Mouse (Mus musculus): ENCODE measurements around the gene Slc39a1. TPM values are rescaled to one million over a fixed set of nuclear protein-coding genes. Genes with fewer than 3 reads are reported as not detected.
"Not testable (repeated sequence)": the region's sequence is repeated elsewhere in the genome, so short reads cannot be mapped to it uniquely, and the experiment has no call there.

Gene Slc39a1
- total RNA-seq, 2 experiments from 2014 or later, result 81.1 to 84.6 TPM

DNA sequence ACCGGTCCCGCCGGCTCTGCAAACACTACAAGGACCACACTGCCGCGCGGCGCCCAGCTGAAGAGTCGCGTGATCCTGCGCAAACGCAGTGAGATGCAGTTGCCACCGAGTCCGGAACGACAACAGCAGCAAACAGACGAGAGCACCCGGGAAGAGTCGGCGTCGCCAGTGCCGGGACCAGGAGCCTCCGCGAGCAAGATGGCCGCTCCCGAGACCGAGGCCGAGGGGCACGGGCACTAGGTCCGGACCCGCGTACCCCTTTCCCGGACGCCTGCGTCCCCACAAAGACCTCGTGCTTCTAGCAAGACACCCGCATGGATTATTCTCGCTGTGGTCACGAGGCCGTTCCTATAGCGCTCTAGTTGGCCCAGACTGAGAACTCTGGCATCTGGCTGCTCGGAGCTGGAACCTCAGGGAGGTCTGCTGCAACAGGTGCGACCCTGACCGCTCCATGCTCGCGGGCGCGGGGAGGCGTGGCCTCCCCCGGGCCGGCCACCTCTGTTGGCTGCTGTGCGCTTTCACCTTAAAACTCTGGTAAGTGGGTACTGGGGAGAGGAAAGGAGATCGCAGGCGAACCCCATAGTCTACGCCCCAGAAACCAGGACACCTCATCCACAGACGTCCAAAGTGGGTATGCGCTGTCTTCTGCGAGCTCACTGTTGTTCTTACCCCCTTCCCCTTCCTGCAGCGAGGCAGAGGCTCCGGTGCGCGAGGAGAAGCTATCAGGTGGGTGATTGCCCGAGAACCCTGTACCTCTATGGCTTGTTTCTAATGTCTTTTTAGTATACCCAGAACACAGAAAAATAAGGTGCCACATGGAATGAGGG, 16.3 kb upstream of the Slc39a1 start, which contains the start of gene Jtb:
Gene Jtb, plus strand, starts transcription at position 91 of the 827 bp plus-strand sequence.
- DNase-seq (ENCODE audit: low spot score in 2 of 2), result peak; percentile 77 to 90

DNA sequence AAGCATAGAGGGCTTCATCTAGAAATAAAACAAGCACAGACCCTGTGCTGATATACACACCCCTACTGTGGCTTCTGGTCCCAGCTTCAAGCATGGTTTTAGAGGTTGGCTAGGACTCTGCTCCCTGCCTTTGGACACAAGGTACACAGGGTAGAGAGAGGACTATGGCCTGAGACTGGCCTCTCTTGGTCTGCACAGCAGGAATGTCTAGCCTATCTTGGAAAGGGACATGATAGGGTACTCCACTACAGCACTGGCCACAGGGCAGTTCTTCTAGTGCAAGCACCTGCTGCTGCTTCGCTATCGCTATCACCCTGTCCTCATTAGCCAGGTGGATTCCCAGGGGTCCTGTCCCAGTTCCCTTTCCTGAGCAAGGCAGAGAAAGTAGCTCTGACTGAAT, 6.7 kb upstream of the Slc39a1 start:
- DNase-seq (ENCODE audit: low spot score in 2 of 2), result no peak

DNA sequence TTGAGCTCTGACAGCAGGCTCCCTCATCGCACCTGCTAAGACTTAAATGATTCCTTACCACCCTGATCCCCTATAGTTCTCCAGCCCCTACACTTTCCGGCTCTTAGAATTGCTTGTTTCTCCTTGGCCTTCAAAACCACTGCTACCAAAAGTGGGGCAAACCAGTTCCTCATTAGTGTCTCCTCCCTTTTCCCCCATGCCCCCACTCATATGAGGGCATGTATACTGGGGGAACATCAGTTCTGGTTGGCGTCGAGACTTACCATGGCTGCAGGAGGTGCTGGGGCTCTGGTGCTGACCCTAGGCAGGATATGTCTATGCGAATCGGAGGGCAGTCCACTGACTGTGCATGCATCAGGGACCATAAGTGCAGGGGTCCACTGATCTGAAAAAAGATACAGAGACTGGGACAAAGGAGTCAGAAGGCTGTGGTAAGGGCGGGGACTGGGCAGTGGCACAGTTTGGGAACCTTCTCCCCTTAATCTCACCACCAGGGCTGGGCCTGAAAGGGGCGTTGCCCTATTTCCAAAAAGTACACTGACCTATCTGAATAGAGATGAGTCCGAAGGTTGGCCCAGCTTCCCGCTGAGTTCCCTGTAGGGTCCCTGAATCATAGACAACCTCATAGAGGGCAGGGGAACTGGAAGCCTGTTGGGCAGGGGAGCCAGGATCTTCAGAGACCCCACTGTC, 6.2 kb upstream of the Slc39a1 start:
- no peak for DNase-seq (ENCODE audit: low spot score in 2 of 2)

DNA sequence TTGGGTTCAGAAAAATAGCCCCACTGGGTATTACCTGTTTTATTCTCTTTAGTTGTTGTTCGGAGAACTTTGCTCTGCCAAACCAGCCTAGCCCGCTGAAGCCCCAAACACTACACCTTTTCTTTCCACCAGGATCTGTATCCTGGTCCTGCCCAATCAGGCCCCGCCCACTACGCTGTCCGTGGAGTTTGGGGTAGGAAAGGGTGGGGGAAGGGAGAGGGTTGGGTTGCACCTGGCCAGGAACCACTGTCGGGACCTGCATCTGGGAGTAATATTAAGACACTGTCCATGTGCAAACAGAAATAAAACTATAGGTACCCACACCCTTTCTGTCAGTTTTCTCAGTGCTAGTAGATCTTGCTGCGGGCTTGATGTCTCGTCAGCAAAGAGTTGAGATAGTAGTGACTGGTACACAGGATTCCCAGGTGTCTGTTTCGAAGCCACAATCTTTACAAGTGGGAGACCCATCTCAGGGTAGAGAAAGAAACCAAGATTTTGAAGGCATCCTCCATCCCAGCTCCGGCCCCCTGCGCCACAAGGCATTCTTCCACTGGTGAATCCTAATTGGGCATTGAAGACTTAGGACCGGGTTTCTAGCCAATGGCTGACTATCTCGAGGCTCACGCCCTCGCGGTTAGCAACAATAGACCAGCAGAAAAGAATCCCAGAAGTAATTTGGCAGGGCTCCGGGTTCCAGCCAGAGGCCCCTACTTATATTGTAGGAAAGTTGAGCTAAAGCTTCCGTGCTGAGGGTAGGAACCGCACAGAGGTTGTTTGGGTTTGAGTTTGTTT, 4.8 kb upstream of the Slc39a1 start, which contains the start of gene Creb3l4:
Gene Creb3l4, minus strand, starts transcription at position 529 of the 792 bp plus-strand sequence.
- DNase-seq (ENCODE audit: low spot score in 2 of 2), result peak in 1 of 2 experiments; percentile 63

DNA sequence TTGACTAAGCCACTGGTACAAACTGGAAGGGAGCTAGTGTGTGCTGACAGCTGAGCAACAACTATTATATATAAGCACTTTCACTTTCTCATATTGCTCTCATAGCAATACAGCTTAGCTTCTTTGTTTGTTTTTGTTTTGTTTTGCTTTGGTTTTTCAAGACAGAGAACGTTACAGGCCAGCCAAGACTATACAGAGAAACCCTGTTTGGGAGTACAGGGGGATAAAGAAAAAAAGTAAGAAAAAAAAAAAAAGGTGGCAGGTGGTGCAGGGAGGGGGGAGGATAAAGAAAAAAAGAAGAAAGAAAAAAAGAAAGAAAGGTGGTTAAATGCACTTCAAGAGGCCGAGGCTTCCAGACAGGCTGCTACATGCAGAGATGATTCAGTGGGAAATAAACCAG, 2.6 kb upstream of the Slc39a1 start:
- DNase-seq (ENCODE audit: low spot score in 2 of 2), result no peak

DNA sequence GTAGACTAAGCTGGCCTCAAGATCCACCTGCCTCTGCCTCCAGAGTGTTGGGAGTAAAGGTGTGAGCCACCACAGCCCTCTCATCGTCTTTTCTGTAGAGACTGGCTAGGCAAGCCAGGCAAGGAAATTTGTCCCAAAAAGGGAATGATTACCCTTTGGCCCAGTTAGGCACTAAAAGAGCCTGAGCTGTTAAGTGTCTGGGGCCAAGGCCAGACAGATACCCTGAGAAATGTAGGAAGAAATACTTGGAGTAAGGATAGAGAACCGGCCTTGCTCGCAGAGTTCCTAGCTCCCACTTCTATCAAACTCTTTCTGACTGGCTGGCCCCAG, 377 bp upstream of the Slc39a1 start:
- no peak for DNase-seq (ENCODE audit: low spot score in 2 of 2)

DNA sequence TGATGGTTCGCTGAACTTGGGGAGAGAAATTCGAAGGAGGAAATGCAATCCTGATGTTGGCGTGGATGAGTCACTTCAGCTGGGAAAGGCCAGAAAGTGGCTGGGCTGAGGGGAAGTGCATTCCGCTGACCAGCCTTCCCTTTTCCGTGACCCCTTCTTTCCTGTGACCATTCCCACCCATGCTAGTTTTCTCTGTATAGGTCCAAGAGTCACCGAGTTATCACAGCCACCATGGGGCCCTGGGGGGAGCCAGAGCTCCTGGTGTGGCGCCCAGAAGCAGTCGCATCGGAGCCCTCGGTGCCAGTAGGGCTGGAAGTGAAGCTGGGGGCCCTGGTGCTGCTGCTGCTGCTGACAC, 751 bp downstream of the Slc39a1 start:
- peak in 1 of 2 experiments; percentile 39 for DNase-seq (ENCODE audit: low spot score in 2 of 2)

DNA sequence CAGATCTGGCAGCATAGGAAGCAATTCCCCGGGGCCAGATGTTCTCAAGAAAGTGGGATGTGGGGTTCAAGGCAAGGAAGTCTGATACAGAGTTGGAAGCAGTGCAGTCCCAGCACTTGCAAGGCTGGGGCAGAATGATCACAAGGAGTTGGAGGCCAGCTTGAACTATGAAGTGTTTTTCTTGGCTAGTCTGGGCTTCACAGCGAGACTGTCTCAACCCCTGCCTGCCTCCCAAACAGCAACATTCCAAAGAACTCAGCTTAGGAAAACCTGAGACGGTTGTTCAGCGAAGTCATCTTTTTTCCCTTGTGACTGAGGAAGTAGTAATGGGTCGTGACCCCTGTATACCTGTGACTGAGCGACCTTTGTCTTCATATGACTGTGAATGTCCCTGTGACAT, 2.8 kb downstream of the Slc39a1 start:
- no peak for DNase-seq (ENCODE audit: low spot score in 2 of 2)

DNA sequence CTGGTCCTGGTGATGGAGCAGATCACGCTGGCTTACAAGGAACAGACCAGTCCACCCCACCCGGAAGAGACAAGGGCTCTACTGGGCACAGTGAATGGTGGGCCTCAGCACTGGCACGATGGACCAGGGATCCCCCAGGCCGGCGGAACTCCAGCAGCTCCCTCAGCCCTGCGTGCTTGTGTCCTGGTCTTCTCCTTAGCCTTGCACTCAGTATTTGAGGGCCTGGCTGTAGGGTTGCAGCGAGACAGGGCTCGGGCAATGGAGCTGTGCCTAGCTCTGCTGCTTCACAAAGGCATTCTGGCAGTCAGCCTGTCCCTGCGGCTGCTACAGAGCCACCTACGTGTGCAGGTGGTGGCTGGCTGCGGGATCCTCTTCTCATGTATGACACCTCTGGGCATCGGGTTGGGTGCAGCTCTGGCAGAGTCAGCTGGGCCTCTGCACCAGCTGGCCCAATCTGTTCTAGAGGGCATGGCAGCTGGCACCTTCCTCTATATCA, 3.8 kb downstream of the Slc39a1 start:
- not testable (repeated sequence) for DNase-seq (ENCODE audit: low spot score in 2 of 2)

DNA sequence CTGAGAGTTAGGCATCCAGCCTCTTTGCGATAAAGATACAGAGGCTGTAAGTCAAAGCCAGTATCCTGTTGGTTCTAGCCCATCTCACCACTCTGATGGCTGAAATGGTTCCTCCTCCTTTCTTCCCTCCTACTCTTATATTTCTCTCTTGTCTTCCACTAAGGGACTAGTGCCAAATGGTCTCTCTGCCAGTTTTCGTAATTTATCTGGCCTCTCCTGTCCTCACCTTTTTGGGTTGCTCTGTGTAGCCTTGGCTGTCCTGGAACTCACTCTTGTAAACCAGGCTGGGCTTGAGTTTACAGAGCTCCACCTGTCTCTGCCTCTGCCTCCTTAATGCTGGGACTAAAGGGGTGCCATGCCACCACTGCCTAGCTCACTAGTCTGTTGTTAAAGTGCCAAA, 4.7 kb downstream of the Slc39a1 start:
- not testable (repeated sequence) for DNase-seq (ENCODE audit: low spot score in 2 of 2)

DNA sequence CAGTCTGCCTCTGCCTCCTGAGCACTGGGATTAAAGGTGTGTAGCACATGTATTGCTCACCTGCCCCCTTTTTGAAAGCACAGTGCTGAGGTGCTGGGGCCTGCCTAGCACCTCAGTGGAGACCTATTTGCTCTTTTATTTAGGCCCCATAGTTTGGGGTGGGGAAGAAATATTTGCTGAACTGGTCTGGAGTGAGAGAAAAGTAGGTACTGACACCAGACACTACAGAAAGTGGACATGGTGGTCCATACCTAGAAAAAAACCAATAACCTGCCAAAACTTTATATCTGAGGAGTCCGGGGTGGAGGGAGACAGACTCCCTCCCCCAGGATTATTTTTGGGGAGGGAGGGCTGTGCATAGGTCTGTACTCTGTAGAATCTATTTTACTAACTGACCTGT, 5.2 kb downstream of the Slc39a1 start:
- not testable (repeated sequence) for DNase-seq (ENCODE audit: low spot score in 2 of 2)

DNA sequence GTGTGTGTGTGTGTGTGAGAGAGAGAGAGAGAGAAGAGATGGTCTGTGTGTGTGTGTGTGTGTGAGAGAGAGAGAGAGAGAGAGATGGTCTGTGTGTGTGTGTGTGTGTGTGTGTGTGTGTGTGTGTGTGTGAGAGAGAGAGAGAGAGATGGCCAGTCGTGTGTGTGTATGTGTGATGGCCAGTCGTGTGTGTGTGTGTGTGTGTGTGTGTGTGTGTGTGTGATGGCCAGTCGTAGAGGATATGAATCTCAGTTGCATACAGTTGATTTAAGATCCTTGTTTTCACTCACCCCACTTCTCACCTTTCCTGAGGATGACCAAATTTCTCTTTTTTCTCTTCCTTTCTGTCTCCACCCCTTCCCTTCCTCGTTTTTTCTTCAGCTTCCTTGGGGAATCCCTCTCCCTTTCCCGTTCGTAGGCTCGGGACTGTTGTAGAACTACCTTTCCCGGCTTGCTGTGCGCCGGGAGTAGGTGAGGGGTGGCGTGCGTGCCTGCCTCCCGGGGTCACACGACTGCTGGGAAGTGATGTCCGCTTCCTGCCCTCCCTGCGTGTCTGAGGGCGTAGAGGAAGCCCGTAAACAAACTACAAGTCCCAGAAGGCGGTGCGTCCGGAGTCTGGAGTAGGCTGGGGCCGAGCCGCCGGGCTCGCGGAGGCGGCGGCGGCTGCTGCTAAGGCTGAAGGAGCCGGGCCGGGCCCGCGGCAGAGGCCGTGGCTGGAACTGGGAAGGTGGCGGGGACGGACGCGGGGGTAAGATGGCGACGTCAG, 5.9 kb downstream of the Slc39a1 start, which contains the start of gene Crtc2:
Gene Crtc2, plus strand, starts transcription at position 511 of the 766 bp plus-strand sequence.
- DNase-seq (ENCODE audit: low spot score in 2 of 2), result peak; percentile 87 to 93

DNA sequence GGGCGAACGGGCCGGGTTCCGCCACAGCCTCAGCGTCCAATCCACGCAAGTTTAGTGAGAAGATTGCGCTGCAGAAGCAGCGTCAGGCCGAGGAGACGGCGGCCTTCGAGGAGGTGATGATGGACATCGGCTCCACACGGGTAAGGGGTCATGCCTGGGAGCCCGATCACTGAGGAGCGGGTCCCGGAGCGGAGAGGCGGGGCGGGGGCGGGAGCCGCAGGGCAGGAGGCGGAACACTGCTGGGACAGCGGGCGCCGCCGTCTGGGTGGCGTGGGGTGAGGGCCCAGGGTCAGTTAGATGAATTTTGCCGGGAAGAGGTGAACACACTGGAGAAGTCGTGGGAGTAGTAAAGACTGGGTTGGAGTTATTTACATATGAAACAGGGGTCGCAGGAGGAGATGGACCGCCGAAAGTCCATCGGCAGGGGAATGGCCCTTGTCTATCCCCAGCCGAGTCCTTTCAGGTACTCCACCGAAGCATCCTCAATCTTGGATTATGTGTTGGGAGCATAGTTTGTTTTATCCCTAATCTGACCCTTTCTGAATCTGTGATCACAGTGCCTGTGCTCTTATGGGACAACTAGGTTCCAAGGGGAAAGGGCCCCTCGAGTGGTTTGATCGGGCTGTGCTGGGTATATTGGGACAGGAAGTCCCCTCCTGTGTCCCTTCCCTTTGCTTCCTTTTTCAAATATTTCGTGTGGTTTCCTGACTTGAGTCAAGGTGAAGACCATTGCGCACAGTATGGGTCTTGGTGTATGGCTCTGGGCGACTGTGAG, 6.6 kb downstream of the Slc39a1 start:
- DNase-seq (ENCODE audit: low spot score in 2 of 2), result peak in 1 of 2 experiments; percentile 62

DNA sequence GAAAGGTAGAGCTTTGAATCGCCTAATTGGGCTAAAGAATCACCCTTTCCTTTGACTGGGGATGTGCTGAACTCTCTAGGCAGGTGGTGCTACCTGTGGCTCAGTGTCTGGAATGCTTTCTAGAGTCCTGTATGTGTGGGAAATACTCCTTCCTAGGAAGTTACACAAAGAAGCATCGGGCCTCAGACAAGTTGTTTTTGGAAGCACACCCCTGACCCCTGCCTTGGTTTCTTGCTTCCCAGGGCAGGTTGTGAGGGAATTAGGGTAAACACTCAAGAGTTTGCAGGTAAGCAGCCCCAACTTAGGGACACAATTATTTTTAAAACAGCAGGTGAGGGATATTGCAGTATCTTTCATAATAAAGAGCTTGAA, 7.2 kb downstream of the Slc39a1 start:
- DNase-seq (ENCODE audit: low spot score in 2 of 2), result no peak

DNA sequence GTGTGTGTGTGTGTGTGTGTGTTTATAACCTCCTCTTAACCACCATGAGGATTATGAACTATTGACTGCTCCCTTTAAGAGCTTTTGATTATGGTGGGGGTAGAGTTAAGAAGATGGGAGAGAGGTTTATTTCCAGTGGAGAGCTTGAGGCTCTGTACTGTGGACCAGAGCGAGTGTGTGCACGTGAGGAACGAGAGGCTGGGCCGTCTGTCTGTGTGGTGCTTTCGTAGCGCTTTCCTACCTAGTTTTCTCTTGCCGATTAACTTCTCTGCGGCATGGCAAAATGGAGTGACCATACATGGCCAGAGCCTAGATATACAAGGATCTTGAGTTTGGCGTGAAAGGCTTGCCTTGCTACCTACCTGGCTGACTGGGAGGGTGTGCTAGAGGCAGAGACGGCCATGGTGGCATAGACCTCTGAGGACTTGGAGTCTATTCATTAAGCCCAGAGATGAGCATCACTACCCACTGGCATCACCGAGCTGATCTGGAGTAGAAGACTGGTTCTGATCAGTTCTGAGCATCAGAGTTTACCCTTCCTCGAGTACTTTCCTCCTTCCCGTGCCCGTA, 7.9 kb downstream of the Slc39a1 start:
- no peak for DNase-seq (ENCODE audit: low spot score in 2 of 2)

DNA sequence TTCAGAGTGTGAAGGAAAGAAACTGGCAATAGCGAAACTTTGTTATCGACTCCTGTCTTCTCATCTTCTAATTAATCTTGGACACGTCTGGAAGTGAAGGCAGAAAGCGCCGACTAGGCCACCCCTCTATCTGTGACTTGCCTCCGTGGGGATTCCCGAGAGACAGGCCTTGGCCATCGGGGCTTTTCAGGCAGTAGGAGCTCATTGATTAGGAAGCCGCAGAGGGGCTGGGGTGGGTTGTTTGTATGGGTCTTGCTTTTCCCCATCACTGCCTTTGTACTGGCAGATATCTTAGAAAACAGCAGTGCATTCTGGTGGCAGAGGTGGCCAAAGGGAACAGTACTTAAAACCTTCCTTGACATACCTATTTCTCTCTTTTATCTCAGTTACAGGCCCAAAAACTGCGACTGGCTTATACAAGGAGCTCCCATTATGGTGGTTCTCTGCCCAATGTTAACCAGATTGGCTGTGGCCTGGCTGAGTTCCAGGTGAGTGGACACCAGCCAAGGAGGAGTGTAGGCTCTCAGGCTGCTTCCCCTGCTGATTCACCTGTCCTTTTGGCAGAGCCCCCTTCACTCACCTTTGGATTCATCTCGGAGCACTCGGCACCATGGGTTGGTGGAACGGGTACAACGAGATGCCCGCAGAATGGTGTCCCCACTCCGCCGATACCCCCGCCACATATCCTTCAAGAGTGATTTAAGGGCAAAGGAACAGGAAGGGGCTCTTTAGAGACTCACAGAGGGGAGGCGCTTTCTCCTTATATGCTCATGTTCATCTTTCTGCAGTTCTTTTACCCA, 9.0 kb downstream of the Slc39a1 start:
- DNase-seq (ENCODE audit: low spot score in 2 of 2), result no peak

DNA sequence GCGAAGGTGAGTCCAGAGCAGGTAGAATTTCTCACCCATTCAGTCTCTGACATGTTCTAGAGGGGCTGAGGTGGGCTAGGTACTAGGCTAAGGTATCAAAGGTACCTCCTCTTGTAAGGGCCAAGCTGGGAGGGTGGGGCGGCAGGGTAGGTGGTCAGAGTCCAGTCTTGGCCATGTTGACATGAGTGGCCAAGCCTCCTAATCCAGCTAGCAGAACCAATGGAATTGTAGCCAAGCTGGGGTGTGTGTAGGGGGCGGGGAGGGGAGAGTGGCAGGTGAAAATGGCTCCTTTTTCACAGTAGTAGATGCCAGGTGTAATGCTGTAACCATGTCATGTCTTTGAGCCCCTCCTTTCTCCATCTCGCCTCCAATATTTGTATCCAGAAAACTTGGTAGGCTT, 10.5 kb downstream of the Slc39a1 start:
- DNase-seq (ENCODE audit: low spot score in 2 of 2), result no peak

DNA sequence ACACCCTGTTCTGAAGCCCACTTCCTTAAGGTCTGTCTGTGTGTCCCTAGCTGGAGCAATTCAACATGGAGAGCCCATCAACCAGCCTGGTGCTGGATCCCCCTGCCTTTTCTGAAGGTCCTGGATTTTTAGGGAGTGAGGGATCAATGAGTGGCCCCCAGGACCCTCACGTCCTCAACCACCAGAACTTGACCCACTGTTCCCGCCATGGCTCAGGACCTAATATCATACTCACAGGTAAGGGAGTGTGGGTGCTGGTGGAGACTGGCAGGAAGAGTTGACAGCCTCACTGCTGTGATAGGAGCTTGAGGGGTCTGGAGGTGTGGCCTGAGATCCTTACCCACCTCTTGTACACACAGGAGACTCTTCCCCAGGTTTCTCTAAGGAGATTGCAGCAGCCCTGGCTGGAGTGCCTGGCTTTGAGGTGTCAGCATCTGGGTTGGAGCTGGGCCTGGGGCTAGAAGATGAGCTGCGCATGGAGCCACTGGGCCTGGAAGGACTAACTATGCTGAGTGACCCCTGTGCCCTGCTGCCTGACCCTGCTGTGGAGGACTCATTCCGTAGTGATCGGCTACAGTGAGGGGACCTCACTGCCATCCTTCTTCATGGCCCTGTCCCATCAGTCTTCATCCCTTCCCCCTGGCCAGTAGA, 15.3 kb downstream of the Slc39a1 start:
- no peak for DNase-seq (ENCODE audit: low spot score in 2 of 2)

All from gastrocnemius, postnatal 4 days (tissue).